ENCODE assay signal across 8 mouse cellular contexts in the genomic region with DNA sequence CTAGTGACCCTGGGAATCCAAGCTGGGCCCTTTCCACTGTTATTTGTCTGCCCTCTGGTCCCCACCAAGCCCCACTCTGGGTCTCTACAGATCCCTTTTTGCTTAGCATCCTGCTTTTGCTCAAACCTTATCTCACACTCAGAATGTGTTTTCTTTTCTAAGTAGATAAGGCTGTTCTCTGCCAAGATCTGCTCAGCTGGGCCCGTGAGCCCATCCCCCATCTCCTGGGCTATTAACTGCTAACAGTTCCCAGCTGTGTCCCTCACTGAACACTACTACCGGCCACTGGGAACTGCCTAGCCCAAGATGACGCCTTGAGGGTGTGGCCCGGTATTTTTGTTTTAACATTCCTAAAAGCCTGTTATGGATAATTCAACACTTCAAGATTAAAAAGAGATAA. TPM values are rescaled to one million over a fixed set of nuclear protein-coding genes. Genes with fewer than 3 reads are reported as not detected.
A peak's percentile ranks its signal among the peaks of the same experiment; 100 is the strongest.
DNase-seq lines count a peak whose midpoint lies in the region; ATAC-seq and TF ChIP-seq lines count a peak whose summit lies in the region.

No protein-coding gene starts in this region.

- peaks cover 40% of the 10 kb centered on the region for H3K4me1 ChIP-seq in G1E (ENCODE audit: insufficient read depth, low read depth, low read length)
- peaks cover 16% of the 10 kb centered on the region for H3K4me1 ChIP-seq in liver, embryonic 12.5 days

- H3K9ac ChIP-seq in liver, embryonic 12.5 days = no peak overlapping the region

- no peaks in the 10 kb centered on the region for H3K36me3 ChIP-seq in G1E (replicated peaks)
- H3K36me3 ChIP-seq in liver, embryonic 12.5 days = no peaks in the 10 kb centered on the region

- intact Hi-C loops in heart, postnatal 10 days (cut with DNase I) = no loop called here
- intact Hi-C loops in left cerebral cortex, postnatal 4 days (cut with DNase I) = no loop called here

- peak; percentile 84 for ATAC-seq in G1E (ENCODE audit: extremely low read depth, insufficient number of reproducible peaks, low FRiP score, poor library complexity, severe bottlenecking)
- peak; percentile 81 for ATAC-seq in liver, embryonic 12.5 days

- H3K4me3 ChIP-seq in G1E (ENCODE audit: low read depth, low read length) = no peak overlapping the region; the same call in 1 of the 2 replicates
- no peak overlapping the region for H3K4me3 ChIP-seq in liver, embryonic 12.5 days

- 0 out of 2 replicates have a peak, but pooled peaks cover 2% of the 10 kb centered on the region for H3K9me3 ChIP-seq in G1E (replicated peaks)
- H3K9me3 ChIP-seq in liver, embryonic 12.5 days (replicated peaks) = 0 out of 2 replicates have a peak, but pooled peaks cover 3% of the 10 kb centered on the region

- peaks cover 4% of the 10 kb centered on the region; the same call in 1 of the 2 replicates for H3K27me3 ChIP-seq in G1E (ENCODE audit: insufficient read depth, low read length)
- no peaks in the 10 kb centered on the region; the same call in 1 of the 2 replicates for H3K27me3 ChIP-seq in liver, embryonic 12.5 days (replicated peaks)

- WGBS in liver, embryonic 12.5 days (ENCODE audit: insufficient replicate concordance) = 2% methylated on average over 4 of the region's 4 CpGs

- H3K4me2 ChIP-seq in liver, embryonic 12.5 days = peak overlapping the region; percentile 20; the same call in 1 of the 2 replicates

- peak; percentile 62 for DNase-seq in G1E (ENCODE audit: low spot score)
- peak; percentile 78 for DNase-seq in embryo, embryonic 10 days (ENCODE audit: low spot score)
- peak; percentile 72 to 83 for DNase-seq in heart, postnatal 10 days
- peak; percentile 15 to 44 for DNase-seq in urinary bladder, postnatal 36 days (ENCODE audit: low spot score in 2 of 2)
- DNase-seq in cerebellum, postnatal 4 days (ENCODE audit: low spot score in 2 of 2) = no peak
- DNase-seq in left cerebral cortex, postnatal 4 days = no peak
- DNase-seq in cerebellum, adult 11 months = no peak

- H3K27ac ChIP-seq in liver, embryonic 12.5 days = no peak overlapping the region

- no peak for TF ChIP-seq CTCF in G1E (IDR thresholded peaks at IDR 0.05; ENCODE audit: low read depth, low read length)

RNA-seq across cellular contexts. Expression of a gene that starts 8.8 kb away (rescaled TPM):
- total RNA-seq in G1E (2014; fragmentation: Nextera tagmentation) (0.24 TPM in 1 of 2 replicates, not detected in the other), G1E (2017) (0.05 and 0.06 TPM in 2 replicates)
- not detected in 2 replicates for polyA plus RNA-seq in G1E (2012)
- 100 to 1,000 TPM; 243 to 249 TPM for total RNA-seq in heart, postnatal 10 days (2021)
- 2.4 and 2.9 TPM in 2 replicates for polyA plus RNA-seq in liver, embryonic 12.5 days (2016; fragmentation: Nextera tagmentation; extraction: Ambion mirVana)
- 10 to 100 TPM; 17.4 to 18.3 TPM for total RNA-seq in left cerebral cortex, postnatal 4 days (2021)

RNA-seq across cellular contexts. Expression of a gene that starts 11.7 kb away (rescaled TPM):
- total RNA-seq in G1E (2014; fragmentation: Nextera tagmentation) (not detected in 2 replicates), G1E (2017) (not detected in 2 replicates)
- polyA plus RNA-seq in G1E (2012) = not detected in 2 replicates
- under 1 TPM; 0.47 to 0.48 TPM for total RNA-seq in heart, postnatal 10 days (2021)
- polyA plus RNA-seq in liver, embryonic 12.5 days (2016; fragmentation: Nextera tagmentation; extraction: Ambion mirVana) = 0.05 TPM in 1 of 2 replicates, not detected in the other
- total RNA-seq in left cerebral cortex, postnatal 4 days (2021) = under 1 TPM; 0.24 to 0.40 TPM

Comparison
In these comparisons a context has a peak if more than half of its experiments do, and no peak if none do; other contexts are left out.
1. DNase-seq: peak in G1E (single experiment), embryo, embryonic 10 days (single experiment), heart, postnatal 10 days (2 of 2) and urinary bladder, postnatal 36 days (2 of 2); none in cerebellum, postnatal 4 days (0 of 2), left cerebral cortex, postnatal 4 days (single experiment) and cerebellum, adult 11 months (single experiment).
2. RNA of a gene that starts 8.8 kb away (total RNA-seq): 243 to 249 TPM in heart, postnatal 10 days and 17.4 to 18.3 TPM in left cerebral cortex, postnatal 4 days; 0.05 to 0.24 TPM in G1E; every median in the first group is over 10 times any median in the second.